Mouse (Mus musculus) erythroblast, embryonic 14.5 days (primary cell): ENCODE measurements around the gene Gnptab.

Experiments
- GATA1 ChIP-seq: IDR thresholded peaks from 2 replicates; pipeline ENCODE4 v1.6.1; 2012; ENCODE audit warnings: low read length, inconsistent platforms, mixed read lengths
- TAL1 ChIP-seq: IDR thresholded peaks from 3 replicates; pipeline ENCODE4 v1.6.1; 2012; ENCODE audit warnings: low read length, inconsistent platforms, mixed read lengths

DNA sequence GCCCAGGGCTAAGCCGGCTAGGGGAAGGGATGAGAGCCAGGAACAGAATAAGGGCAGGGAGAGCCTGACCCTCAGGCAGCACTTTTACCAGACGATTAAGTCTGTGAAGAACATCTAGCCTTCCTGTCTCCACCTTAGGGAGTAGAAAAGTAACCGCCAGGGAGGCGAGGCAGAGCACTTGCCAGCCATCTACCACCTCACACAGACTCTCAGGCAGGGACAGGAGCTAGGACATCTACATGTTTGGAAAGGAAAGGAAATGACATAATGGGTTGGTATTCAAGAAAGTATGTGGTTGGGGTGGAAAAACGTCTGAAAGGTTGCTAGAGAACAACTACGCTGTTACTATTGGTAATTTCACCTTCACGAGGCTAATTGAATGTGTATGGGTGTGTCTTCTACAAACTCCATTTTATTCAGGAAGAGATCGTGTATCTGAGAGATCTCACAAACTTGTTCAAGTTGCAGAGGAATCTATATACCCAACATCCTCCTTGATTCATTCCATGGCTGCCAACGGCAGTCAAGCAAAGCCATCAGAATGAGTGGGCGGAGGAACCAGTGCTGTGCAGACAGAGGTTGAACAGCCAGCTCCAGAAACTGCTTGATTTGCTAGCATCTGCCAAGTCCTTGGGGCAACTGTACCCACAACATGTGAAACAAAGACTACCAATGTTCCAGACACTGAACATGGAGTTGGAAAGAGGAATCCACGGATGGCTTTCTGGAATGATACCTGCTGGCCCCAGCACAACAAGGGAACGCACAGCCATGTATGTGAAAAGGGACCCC is 32.3 kb upstream of the Gnptab start:
- TF ChIP-seq GATA1, result no peak
- TF ChIP-seq TAL1, result no peak
